Mouse (Mus musculus): Measurements from ENCODE around the gene Pola1.

DNA sequence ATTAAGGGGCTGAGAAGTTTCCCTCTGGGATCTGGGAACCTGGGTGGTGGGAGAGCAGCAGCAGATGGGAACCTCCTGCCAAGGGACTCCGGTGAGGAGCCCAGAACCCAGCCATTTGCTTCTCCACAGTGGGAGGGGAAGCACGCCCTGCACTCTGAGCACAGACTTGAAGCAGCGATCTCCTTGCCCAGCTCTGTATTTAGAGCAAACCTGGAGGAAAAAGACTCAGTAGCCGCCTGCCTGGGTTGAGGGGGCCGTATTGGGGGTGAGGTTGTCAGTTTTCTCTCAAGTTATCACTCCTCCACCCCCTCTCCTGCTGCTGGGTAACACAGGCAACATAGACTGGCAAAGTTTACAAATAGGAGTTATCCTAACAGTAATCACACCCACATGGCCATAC lies 350.2 kb downstream of the Pola1 start:
- TF ChIP-seq CTCF (IDR thresholded peaks at IDR 0.05) (no peak), EP300 (IDR thresholded peaks at IDR 0.05) (no peak)
